Mouse (Mus musculus) heart, embryonic 14.5 days (tissue): Measurements from ENCODE around the gene Zfp568. TPM values are rescaled to one million over a fixed set of nuclear protein-coding genes. Genes with fewer than 3 reads are reported as not detected.

Experiments
- ATAC-seq: fragments of 200-750 bp; cut with Nextera tagmentation; 2 replicates; pipeline ENCODE4 v1.8.0; 2017; ENCODE audit warnings: low read depth, moderate TSS enrichment; ENCODE audit not compliant: insufficient number of reproducible peaks, insufficient read depth, low FRiP score
- H3K27ac ChIP-seq, 2 experiments: fragments of 200-500 bp in 1 of 2; fragments of 300-500 bp in 1 of 2; sonication (generic) in 1 of 2; replicated peaks in 1 of 2; 2 replicates each; pipeline ENCODE4 v1.5.1; 2012 to 2014; ENCODE audit warnings: low read depth in 2 of 2, low read length in 2 of 2, control low read depth in 1 of 2, mild to moderate bottlenecking in 1 of 2, mixed read lengths in 1 of 2; ENCODE audit not compliant: control insufficient read depth in 1 of 2, insufficient read depth in 1 of 2
- H3K27me3 ChIP-seq: fragments of 300-500 bp; sonication (generic); 2 replicates; pipeline ENCODE4 v1.6.1; 2014; ENCODE audit warnings: mild to moderate bottlenecking, low read length, control low read depth; ENCODE audit not compliant: control insufficient read depth, insufficient read depth
- H3K36me3 ChIP-seq: fragments of 300-500 bp; sonication (generic); 2 replicates; pipeline ENCODE4 v1.6.1; 2014; ENCODE audit warnings: mild to moderate bottlenecking, control low read depth, low read length, mixed read lengths; ENCODE audit not compliant: control insufficient read depth, insufficient read depth
- H3K4me1 ChIP-seq, 2 experiments: fragments of 200-500 bp in 1 of 2; fragments of 300-500 bp in 1 of 2; sonication (generic) in 1 of 2; 2 replicates each; pipeline ENCODE4 v1.6.1; 2012 to 2014; ENCODE audit warnings: low read length in 2 of 2, control low read depth in 1 of 2, mixed read lengths in 1 of 2; ENCODE audit not compliant: control insufficient read depth in 2 of 2, insufficient read depth in 2 of 2
- H3K4me2 ChIP-seq: fragments of 300-500 bp; sonication (generic); 2 replicates; pipeline ENCODE4 v1.6.1; 2014; ENCODE audit warnings: mild to moderate bottlenecking, low read length
- H3K4me3 ChIP-seq, 2 experiments: fragments of 200-500 bp in 1 of 2; fragments of 300-500 bp in 1 of 2; sonication (generic) in 1 of 2; 2 replicates each; pipeline ENCODE4 v1.5.1; 2012 to 2014; ENCODE audit warnings: low read length in 2 of 2, mild to moderate bottlenecking in 2 of 2, control low read depth in 1 of 2, low read depth in 1 of 2, moderate library complexity in 1 of 2; ENCODE audit not compliant: control insufficient read depth in 1 of 2, insufficient read depth in 1 of 2
- H3K9ac ChIP-seq: fragments of 300-500 bp; sonication (generic); 2 replicates; pipeline ENCODE4 v1.6.1; 2014; ENCODE audit warnings: mild to moderate bottlenecking, low read length
- H3K9me3 ChIP-seq: fragments of 300-500 bp; sonication (generic); 2 replicates; pipeline ENCODE4 v1.6.1; 2016; ENCODE audit warnings: low read length, control low read depth; ENCODE audit not compliant: control insufficient read depth
- WGBS: fragments of 180-500 bp; shearing (Covaris S2); extraction: QIAGEN DNeasy Blood & Tissue Kit; methylation state at CpG from one replicate; pipeline ENCODE4 v1.1.7; 2014; 5-methylcytosine and 5-hydroxymethylcytosine counted together
- polyA plus RNA-seq: library from polyadenylated mRNA; unstranded; fragments of >200 nt; fragmentation: Nextera tagmentation; extraction: Ambion mirVana; gene quantifications from 2 replicates; pipeline ENCODE4 v1.2.1, GENCODE M21; 2014

The Zfp568 gene
- polyA plus RNA-seq, 1 experiment from 2014 or later = 27.4 TPM

GRCm38 (mm10) chr7:29980761-29981160 is 3.0 kb upstream of the Zfp568 start:
- peaks cover 8% of the 10 kb centered on the region for H3K9me3 ChIP-seq
- peak overlapping the region; percentile 88 to 98 for H3K27ac ChIP-seq
- peaks cover 6% of the 10 kb centered on the region for H3K36me3 ChIP-seq
- H3K9ac ChIP-seq = no peak overlapping the region
- peaks cover 13 to 37% of the 10 kb centered on the region in 2 experiments for H3K4me1 ChIP-seq
- ATAC-seq = peak; percentile 23; the same call in 1 of the 2 replicates
- WGBS = 63% methylated on average over 1 of the region's 1 CpGs
- H3K4me3 ChIP-seq = no peak overlapping the region
- no peaks in the 10 kb centered on the region for H3K27me3 ChIP-seq
- peak overlapping the region; percentile 44 for H3K4me2 ChIP-seq

GRCm38 (mm10) chr7:29981455-29981854 is 2.3 kb upstream of the Zfp568 start:
- Histone ChIP-seq H3K4me2 (peak overlapping the region; percentile 44), H3K27ac (peak overlapping the region; percentile 88 to 98), H3K4me1 (peaks cover 15 to 40% of the 10 kb centered on the region in 2 experiments), H3K9me3 (peaks cover 8% of the 10 kb centered on the region), H3K36me3 (peaks cover 13% of the 10 kb centered on the region), H3K9ac (no peak overlapping the region; the same call in 1 of the 2 replicates), H3K27me3 (no peaks in the 10 kb centered on the region), H3K4me3 (no peak overlapping the region)
- ATAC-seq = no peak
- 28% methylated on average over 5 of the region's 5 CpGs for WGBS

DNA sequence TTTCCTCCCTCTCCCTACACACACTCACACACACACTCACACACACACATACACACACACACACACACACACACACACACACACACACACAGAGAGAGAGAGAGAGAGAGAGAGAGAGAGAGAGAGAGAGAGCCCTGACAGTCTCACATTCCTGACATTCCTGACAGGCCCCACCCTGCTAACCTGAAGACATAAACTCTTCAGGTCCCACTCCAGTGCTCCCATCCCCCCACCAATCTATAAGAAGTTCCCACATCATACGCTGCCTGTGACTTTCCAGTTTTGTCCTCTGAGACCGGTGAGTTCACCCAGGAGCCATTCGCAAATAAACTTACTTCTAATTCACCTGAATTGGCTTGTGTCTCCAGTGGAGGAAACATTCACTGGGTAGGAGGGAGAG is 1.9 kb upstream of the Zfp568 start:
- Histone ChIP-seq H3K9me3 (peaks cover 8% of the 10 kb centered on the region), H3K36me3 (peaks cover 16% of the 10 kb centered on the region), H3K27ac (peak overlapping the region; percentile 88 to 98), H3K9ac (no peak overlapping the region), H3K4me1 (peaks cover 15 to 42% of the 10 kb centered on the region in 2 experiments), H3K4me2 (peak overlapping the region; percentile 82), H3K27me3 (no peaks in the 10 kb centered on the region), H3K4me3 (peak overlapping the region in 1 of 2 experiments; percentile 81; a peak in 1 of 4 replicates)
- ATAC-seq = no peak
- WGBS = 61% methylated on average over 3 of the region's 3 CpGs

- H3K4me2 ChIP-seq = peak overlapping the region; percentile 82
Observed at GRCm38 (mm10) chr7:29982341-29982740, 1.4 kb upstream of the Zfp568 start.

DNA sequence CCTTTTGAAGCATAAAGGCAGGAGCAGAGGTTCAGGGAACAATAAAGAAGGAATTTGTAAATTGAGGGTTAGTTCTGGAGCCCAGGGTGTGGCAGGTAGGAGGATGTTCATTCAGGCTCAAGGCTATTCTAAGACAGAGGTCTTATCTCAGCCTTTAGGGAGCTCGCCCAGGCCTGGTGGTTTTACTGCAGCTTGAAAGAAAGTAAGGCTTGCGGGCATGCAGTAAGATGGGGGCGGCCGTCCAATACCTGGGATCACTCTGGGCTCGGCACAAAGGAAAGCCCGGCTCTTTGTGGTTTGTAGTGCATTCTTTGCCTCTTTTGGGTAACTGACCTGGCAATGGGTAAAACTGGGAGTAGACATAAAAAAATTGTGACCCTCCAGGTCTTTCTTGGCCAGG is 824 bp upstream of the Zfp568 start:
- H3K4me2 ChIP-seq = peak overlapping the region; percentile 82
- peak overlapping the region; percentile 97 to 98 for H3K27ac ChIP-seq
- peak overlapping the region; percentile 97 for H3K9ac ChIP-seq
- peak overlapping the region; percentile 80 to 81 for H3K4me3 ChIP-seq
- 22% methylated on average over 6 of the region's 6 CpGs for WGBS
- H3K4me1 ChIP-seq = peaks cover 15 to 42% of the 10 kb centered on the region in 2 experiments
- peaks cover 8% of the 10 kb centered on the region for H3K9me3 ChIP-seq
- ATAC-seq = no peak
- H3K36me3 ChIP-seq = peaks cover 26% of the 10 kb centered on the region
- H3K27me3 ChIP-seq = no peaks in the 10 kb centered on the region

More at GRCm38 (mm10) chr7:29982341-29982740, 1.4 kb upstream of the Zfp568 start:
- Histone ChIP-seq H3K9me3 (peaks cover 8% of the 10 kb centered on the region), H3K36me3 (peaks cover 20% of the 10 kb centered on the region), H3K27ac (peak overlapping the region; percentile 88 to 98), H3K9ac (peak overlapping the region; percentile 97), H3K4me1 (peaks cover 15 to 42% of the 10 kb centered on the region in 2 experiments), H3K4me3 (peak overlapping the region in 1 of 2 experiments; percentile 81; a peak in 1 of 4 replicates), H3K27me3 (no peaks in the 10 kb centered on the region)
- ATAC-seq = no peak
- WGBS = 70% methylated on average over 4 of the region's 4 CpGs

GRCm38 (mm10) chr7:29983340-29983689 is 440 bp upstream of the Zfp568 start:
- Histone ChIP-seq H3K4me2 (peak overlapping the region; percentile 82), H3K4me1 (peaks cover 15 to 42% of the 10 kb centered on the region in 2 experiments), H3K4me3 (peak overlapping the region; percentile 80 to 81), H3K27me3 (no peaks in the 10 kb centered on the region), H3K9me3 (peaks cover 8% of the 10 kb centered on the region), H3K27ac (peak overlapping the region; percentile 97 to 98), H3K9ac (peak overlapping the region; percentile 97), H3K36me3 (peaks cover 30% of the 10 kb centered on the region)
- no peak; the same call in none of the 2 replicates for ATAC-seq
- under 1% methylated on average over 8 of the region's 8 CpGs for WGBS

GRCm38 (mm10) chr7:29986101-29986500 is 2.3 kb downstream of the Zfp568 start:
- Histone ChIP-seq H3K9me3 (no peaks in the 10 kb centered on the region), H3K4me3 (no peak overlapping the region), H3K36me3 (peaks cover 56% of the 10 kb centered on the region), H3K27ac (no peak overlapping the region), H3K9ac (peak overlapping the region; percentile 42; the same call in 1 of the 2 replicates), H3K4me1 (peaks cover 13 to 34% of the 10 kb centered on the region in 2 experiments), H3K4me2 (peak overlapping the region; percentile 8), H3K27me3 (no peaks in the 10 kb centered on the region)
- no peak for ATAC-seq
- 65% methylated on average over 8 of the region's 8 CpGs for WGBS

GRCm38 (mm10) chr7:29987551-29987950 is 3.8 kb downstream of the Zfp568 start:
- WGBS = 87% methylated on average over 5 of the region's 5 CpGs
- no peaks in the 10 kb centered on the region for H3K27me3 ChIP-seq
- H3K9me3 ChIP-seq = no peaks in the 10 kb centered on the region
- no peak overlapping the region for H3K27ac ChIP-seq
- ATAC-seq = no peak
- no peak overlapping the region for H3K4me3 ChIP-seq
- no peak overlapping the region for H3K4me2 ChIP-seq
- H3K9ac ChIP-seq = no peak overlapping the region
- H3K4me1 ChIP-seq = peaks cover 7 to 19% of the 10 kb centered on the region in 2 experiments
- H3K36me3 ChIP-seq = peaks cover 68% of the 10 kb centered on the region
